Mouse (Mus musculus): ENCODE measurements around the gene Prpf38b. TPM values are rescaled to one million over a fixed set of nuclear protein-coding genes. Genes with fewer than 3 reads are reported as not detected.
A peak's percentile ranks its signal among the peaks of the same experiment; 100 is the strongest.

The Prpf38b gene
- 100 to 1,000 TPM in 2 of 3 experiments, 10 to 100 TPM in 1; 89.4 to 147 (median 131) TPM for polyA plus RNA-seq (2017; shearing (Covaris generic))

DNA sequence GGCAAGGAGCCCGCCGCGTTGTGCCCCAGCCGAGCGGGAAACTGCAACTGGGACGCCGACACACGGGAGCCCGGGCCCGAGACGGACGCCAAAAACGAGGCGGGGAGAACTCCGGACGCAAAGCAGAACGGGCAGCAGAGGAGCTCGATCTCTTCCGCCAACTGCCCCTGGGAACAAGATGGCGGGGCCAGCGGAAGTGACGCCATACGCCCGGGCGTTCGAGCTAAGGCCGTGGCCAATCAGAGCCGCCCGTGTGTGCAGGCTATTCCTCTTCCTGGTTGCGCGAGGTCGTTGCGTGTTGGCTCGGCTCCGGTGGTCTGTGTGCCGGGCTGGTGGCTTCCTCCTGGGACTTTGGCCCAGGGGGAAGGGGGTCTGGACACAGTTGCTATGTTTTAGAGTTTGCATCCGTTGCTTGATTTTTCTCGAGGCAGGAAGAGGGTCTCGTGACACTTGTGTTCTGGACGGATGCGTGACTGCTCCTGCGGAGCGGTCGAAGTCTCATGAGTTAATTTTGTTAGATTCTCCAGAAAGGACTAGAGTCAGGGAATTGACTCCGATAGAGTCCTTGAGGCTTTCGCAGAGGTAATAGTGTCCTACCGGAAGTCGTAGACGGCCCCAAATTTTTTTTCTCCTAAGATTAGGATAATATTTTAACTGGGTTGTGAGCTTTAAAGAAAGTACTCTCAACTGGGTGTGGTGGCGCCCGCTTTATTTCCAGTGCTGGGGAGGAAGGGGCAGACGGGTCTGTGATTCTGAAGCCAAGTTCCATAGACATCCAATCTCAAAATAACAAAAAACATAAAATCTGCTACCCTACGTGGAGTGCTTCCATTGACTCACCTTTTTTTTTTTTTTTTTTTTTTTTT is at the start of gene Prpf38b:
Gene Prpf38b, minus strand, starts transcription at position 180 of the 866 bp plus-strand sequence.
- peak; percentile 84 for ATAC-seq

DNA sequence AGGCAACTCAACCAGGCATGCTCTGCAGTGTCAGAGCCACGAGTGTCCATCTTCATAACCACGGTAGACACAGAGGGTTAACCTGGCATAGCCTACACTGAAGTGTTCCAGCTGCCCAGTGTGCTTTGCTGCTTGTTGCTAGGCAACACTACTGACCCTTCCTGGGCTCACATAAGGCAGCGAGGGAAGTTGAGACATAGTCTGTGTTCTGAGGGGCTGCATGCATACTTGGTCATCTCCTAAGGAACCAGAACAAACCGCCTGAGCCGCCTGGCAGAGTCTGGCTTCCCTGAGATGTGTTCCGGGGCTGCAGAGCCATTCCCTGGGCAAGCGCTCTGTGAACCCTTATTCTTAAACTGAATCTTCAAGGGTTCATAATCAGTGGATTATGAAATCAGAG is 49.7 kb upstream of the Prpf38b start:
- no peak for ATAC-seq

DNA sequence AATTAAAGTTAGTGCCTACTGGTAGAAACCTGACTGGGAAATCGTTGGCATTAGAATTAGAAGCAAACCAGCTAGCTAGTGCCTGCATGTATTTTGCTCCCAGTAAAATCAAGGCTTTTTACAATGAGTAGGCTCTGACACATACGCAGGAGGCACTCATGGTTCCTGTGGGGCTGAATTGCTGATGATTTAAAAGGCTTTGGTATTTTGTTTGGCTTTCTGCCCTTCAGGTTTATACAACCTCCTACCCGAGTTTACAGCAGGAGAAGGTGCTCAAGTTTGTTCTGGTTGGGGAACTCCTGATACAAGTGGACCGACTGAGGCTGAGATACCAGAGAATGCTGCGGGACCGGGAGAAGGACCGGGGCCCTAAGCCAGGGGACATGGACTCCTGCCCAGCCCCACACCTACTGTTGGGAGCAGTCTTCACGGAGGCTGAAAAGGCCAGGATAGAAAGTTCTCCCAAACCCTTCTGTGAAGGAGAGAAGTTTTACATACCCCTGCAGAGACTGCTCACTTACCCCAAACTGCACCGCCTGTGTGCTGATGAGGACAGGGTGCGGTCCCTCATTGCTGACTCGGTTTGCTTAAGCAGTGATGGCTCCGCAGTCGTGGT is 48.3 kb upstream of the Prpf38b start:
- ATAC-seq: no peak

DNA sequence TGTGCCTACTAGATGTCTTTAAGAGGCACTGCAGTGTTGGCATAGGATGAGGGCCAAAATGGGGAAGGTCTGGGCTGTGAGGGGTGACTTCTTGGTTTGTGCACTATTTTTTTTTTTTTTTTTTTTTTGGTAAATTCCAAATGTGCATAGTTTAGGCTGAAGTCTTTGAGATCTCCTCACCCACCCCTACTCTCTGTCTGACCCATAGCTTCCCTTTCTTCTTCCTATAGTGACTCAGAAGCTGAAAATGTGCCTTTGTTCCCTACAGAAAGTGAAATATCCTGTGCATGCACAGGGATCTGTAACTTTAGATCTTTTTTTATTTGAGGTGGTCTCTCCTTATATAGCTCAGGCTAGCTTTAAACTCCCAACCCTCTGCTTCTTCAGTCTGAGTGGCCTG is 46.4 kb upstream of the Prpf38b start:
- ATAC-seq: no peak

DNA sequence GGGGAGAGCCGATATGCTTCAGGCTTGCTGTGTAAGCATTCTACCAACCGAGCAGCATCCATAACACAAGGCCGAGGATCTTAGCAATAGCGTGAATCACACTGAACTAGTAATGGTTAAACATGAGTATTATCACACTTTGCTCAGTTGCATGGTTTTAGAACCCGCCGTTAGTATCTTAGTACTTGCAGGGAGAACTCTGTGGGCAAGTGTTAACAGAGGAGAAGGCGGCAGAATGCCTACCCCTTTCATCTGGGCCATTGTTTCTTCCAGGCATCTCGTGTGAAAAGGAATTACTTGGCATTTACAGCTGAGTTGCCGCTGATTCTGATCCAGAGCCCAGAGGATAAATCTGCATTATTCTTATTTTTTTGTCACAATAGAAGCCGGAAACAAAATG is 29.5 kb upstream of the Prpf38b start:
- no peak for ATAC-seq

DNA sequence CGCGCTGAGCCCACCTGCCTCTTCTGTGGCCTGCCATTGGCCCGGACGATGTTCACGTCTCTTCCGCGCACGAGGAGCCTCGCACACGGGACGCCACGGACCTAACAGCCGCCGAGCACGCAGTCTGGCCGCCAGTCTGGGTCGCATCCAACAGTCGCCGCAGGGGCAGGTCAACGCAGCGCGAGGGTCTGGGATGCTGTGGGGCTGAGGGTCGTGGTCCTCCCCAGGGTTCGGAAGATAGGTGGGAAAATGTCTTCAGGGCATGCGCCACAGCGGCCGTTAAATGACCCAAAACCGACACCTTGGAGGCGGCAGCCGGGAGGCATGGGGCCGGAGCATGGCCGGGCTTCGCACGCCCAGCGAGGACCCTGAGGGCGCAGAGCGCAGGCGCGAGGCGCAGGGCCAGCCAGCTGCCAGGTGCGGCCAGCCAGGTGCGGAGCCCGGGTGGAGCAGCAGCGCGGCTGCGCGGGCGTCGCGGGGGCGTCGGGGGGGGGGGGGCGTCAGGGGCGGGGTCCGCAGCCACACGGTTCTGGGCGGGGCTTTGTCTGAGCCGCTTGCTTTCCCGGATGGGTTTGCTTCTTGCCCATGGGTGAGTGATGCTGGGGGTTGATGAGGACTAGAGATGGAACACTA is 28.6 kb upstream of the Prpf38b start, which contains the start of gene Gm9857:
Gene Gm9857, minus strand, starts transcription at position 445 of the 633 bp plus-strand sequence.
- no peak for ATAC-seq

DNA sequence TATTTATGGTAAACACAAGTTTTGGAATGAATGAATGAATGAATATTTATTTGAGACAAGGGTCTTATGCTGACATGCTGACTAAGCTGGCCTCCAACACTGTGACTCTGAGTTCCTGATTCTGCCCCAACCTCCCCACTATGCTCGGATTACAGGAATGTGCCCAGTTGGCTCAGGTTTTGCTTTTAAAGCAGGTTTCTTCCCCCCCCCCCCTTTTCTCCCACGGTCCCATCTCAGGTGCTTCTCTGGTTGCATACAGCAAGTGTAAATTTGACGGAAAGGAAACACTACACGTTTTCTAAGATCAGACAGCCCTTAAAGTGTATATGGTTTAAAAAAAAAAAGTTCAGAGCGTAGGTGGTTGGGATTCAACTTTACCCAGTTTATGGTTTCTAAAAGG is 28.0 kb upstream of the Prpf38b start, which contains the start of gene Henmt1:
Gene Henmt1, plus strand, starts transcription at position 301 of the 400 bp plus-strand sequence.
- no peak for ATAC-seq

DNA sequence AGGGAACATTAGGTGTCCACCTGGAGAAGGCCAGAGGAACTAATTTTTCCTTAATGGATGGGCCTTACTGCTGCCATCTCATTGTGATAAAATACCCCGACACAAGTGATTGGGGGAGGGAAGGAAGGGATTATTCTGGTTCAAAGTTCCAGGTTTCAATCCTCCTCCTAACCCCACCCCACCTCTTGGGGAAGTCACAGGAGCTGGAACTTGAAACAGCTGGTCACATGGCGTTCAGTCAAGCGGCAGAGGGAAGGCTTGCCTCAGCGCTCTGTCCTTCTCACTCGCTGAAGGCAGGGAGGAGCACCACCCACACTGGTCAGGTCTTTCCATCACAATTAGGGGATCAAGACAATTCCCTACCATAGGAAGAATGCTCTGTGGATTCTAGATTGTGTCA is 27.2 kb upstream of the Prpf38b start:
- no peak for ATAC-seq

DNA sequence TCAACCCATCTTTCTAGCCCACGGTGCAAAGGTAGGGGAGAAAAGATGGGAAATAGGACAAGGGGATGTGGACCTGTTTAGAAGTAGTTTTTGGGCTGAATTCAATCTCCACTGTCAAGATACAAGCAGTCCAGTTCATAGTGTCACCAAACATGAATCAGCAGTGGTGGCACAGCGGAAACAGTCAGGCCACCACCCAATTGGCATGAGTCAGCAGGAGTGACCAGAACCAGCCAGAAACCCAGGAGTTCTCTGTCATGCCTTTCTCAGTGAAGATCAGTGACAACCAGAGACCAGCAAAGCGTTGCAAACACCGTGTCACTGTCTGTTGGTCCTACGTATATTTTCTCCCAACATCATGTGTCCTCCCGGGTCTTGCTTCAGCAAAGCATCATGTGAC is 22.0 kb upstream of the Prpf38b start:
- no peak for ATAC-seq

DNA sequence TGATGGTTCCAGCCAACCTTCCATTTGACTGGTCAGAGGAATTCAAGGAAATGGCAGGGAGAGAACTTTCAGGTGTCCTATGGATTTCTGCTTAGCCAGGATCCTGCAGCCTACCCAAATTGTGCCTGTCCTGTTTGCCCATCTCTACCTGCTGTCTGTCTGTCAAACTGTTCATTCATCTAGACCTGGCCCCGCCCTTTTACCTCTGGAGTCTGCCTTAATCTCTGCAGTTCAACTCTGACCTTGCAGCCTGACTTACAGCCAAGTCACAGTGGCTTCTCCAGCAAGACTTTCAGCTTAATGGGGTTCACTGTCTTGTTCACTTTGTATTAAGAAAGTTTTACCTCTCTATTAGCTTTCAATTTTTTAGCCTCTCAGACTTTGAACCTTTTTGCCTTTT is 14.8 kb upstream of the Prpf38b start:
- ATAC-seq: no peak

DNA sequence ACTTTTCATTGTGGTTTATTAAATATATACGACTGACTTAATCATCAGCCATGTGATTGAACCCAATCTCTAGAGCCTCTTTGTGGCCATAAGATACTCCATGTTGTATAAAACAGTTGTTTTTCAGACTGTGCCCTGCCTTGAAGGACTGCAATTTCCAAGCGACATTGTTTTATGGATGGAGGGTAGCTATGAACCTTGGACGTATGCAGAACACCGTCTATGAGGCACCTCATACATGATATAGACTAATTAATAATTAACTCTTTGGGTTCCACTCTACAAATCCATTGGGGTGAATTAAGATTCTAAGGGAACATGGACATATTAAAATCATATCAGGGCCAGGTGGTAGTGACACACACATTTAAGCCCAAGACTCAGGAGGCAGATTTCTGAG is 14.2 kb upstream of the Prpf38b start:
- ATAC-seq: no peak

DNA sequence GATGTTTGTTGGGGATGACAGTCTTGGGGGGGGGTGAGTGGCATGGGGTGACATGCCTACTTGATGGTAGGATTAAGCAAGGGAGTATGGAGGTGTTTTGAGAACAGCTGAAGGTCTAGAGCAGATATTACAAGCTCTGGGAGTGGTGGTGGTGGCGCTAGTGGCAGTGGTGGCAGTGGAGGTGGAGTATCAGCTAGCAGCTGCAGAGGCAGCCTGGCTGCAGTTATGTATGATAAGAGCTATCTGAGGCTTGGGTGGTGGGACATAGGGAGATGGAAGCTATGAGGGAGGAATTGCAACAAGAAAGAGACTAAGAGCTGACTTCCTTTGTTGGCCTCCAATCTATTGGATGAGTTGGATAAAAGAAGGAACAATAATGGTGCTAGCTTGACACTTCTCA is 10.3 kb upstream of the Prpf38b start:
- no peak for ATAC-seq

DNA sequence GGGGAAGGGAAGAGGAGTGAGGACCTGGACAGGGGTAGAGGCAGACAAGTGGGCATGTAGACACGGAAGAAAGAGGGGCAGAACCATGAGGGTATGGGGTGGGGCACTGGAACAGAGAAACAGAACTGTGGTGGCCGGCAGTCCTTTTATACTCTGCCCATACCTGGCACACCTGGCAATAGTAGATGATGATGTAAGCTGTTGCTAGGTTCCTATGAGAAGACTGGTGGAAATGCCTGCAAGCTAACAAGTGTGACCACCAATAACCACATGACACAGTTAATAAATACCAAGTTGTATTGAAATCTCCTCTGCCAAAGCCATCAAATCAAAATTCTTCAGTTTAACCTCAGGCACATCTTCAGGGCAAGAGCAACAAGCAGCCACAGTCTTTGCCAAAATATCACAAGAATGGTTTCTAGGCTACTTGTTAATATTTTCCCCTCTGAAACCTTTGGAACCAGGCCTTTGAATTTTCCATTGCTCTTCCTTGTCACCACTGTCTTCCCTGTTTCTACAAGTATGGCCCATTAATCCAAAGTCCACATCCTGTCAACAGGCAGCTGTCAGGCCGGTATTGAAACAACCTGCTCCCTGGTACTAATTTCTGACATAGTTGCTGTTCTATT is 9.0 kb upstream of the Prpf38b start:
- ATAC-seq: no peak

DNA sequence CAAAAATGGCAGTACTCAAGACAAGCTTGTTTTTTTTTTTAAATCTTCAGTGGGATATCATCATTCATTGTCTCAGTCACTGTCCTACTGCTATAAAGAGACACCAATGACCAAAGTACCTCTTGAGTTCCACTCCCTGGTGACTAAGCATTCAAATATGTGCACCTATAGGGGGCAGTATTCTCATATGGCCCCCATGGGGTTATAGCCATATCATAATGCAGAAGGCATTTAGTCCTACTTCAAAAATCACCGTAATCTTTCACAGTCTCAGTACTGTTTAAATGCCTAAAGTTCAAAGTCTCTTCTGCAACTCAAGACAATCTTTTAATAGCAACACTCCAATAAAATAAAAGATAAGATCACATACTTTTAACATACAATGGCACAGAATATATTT is 7.3 kb upstream of the Prpf38b start:
- ATAC-seq: no peak

DNA sequence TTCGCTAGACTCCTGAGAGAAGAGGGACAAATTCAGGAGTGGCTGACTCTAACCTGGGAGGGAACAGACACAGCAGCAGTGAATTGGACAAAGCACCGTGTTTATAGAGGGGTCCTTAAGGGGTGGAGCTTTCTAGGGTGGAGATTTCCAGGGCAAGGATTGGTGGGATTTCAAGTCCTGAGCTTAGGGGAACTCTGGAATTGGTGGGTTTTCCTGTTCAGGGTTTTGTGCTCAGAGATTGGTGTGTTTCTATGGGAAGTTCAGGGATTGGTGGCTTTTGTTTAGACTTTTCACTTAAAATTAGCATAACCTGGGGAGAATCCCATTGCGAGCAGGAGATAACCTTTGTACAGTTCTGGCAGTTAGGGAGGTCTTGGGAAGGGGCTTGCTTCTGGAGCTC is 6.5 kb upstream of the Prpf38b start:
- ATAC-seq: no peak

DNA sequence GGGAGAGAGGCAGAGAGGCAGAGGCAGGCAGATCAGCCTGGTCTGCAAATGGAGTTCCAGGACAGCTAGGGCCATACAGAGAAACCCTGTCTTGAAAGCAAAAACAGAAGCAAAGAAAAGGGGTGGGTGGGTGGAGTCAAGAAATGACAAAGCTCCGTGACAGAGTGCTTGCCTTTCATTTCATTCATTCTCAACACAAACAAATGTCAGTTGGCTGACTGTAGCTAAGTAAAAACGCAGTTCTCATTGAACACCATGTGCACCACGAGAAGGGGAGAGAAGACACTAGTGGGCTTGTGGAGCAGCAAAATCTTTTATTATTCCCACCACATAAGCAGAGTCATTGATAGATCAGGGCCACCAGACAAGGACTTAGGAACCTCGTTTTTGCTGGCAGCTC is 5.3 kb upstream of the Prpf38b start:
- ATAC-seq: no peak

DNA sequence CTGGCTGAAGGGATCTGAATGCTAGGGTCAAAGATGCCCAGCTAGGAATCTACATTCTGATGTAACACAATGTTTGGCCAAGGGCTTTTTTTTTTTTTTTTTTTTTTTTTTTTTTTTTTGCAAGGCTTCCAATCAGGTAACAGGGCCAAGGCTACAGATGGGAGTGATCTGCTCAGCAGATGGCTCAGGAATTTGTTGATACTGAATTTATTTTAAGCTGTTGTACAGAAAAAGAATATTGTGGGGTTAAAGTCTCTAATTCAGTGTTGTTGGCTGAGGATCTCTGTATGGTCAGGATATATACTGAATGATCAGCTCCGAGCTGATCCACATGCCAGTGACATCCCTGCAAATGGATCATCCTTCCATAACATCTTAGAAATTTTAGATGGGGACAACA is 4.5 kb upstream of the Prpf38b start:
- ATAC-seq: no peak

DNA sequence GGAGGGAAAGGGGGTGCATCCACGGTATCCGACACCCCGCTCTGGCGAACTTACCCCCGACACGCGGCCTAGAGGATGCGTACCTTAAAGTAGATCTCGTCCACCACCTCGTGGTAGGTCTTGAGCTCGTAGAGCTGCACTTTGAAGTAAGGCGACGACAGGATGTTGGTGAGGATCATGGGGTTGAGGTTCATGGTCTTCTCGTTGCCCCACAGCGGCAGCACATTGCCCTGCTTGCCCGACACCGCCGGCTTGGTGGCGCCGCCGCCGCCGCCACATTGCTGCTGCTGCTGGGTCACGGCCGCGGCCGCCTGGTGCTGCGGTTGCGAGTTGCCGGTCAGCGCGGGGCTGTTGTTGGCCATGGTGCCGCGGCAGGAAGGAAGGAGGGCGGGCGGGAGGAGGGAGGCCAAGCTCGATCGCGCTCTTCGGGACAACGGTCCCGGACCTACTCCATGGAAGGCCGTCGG is 413 bp downstream of the Prpf38b start:
- peak; percentile 86 for ATAC-seq

DNA sequence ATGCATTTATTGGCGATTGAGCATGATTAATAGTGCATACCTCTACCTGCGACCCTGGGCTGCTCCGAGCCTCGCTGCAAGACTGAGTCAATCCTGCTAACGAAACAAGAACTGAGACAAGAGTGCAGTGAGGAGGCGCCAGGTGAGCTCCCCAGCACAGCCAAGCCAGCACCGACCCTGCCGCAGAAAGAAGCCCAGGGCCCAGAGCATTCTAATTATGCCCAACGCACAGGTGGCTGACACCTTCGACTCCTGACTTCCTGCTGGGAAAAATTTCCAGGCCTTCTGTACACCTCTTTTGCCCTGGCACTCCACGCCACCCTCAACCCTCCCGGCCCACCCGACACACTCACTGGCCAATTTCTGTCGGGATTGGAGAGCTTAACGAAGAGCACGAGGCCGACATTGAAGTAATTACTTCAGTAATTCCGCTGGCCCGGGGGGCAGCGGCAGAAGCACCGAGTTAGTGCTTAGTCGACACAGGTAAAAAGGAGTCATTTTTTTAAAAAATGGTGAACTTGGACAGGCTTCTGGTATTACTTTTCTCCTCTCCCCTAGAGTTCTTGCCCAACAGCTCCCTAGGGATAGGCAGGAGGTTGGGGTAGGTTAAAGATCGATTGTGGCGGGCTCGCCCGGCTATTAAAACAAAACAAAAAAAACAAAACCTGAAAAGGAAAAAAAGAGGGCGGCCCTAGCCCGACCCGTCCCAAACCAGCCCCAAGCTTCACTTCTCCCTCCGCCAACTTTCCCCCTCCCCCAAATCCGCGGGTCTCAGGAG is 1.0 kb downstream of the Prpf38b start:
- no peak for ATAC-seq

DNA sequence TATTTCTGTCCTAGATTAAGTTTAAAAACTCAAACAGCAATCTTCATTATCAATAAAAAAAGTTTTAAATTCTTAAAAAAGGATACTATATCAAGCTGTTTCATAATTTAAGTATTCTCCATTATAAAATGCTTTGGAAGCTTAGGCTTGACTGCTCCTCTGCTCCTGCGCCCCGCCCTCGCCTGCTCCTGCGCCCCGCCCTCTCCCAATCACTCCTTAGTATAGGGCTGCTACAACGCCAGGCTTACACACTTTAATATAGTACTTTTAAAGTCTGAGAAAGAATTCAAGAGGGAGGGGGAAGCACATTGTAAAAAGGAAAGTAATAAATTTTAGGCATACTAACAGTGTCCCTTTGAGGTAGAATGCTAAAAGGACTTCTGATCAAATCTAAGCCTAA is 8.6 kb downstream of the Prpf38b start:
- no peak for ATAC-seq

DNA sequence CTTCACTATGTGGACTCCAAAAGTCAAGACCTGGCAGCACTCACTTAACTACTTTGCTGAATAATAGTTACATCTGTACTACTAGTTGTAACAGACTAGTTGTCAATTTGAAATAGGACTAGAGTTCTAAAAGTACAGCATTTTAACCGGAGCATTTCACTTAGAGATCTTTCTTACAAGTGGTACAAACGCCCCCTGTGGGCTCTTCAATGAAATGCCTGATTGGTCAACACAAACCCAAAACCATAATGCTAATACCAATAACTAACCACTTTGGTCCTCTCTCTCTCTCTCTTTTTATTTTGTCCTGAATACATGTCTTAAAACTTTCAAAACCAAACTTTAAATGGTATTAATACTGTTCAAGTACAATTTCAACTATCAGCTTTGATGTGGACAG is 9.5 kb downstream of the Prpf38b start:
- ATAC-seq: peak; percentile 23

DNA sequence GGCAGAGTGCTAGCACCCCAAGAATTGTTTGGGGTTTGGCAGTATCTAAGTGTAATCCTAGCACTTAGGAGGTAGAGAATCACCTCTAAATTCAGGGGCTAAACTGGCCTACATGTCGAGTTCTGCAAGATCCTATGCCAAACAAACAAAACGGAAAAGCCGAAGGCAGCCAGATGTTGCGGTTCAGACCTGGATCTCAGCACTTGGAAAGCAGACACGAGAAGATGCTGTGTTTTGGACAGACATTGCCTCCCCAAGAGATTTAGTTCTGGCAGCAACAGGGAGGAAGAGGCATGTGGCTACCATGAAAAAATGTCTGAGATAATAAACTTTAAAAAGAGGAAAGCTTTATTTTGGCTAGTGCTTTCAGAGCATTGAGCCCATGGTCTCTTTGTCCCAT is 10.8 kb downstream of the Prpf38b start:
- no peak for ATAC-seq
